In the genomic region with DNA sequence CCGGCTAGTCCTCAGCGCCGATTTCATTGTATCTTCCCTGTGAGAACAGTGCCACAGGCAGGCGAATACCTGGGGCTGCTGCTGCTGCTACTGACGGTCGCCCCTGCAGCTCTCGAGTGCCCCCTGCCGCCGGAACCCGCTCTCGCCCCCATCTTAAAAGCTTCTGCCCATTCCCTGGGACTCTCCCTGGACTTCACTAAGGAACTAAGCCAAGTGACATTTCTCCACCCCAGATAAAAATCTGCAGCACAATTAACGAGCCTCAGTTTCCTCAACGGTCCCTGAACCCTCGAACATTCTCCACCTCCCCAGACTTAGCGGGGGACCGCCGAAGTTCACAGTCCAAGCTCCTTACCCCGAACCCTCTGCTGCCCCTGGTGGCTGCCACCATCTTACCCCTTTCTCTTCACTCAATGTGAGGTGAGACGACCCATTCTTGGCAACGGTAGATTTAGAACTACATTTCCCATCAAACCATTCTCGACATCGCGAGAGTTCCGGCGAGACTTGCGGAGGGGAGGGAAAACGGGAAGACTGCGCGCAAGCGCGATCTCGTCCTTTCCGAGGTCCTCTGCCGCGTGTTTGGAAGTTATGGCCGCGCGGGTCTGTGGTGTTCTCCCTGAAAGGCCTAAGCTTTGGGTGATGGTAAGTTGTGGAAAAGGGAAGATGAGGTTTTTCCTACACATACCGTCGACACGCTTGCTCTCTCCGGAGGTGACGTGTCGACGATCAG, we compare ENCODE assay signal across 8 mouse cellular contexts. TPM values are rescaled to one million over a fixed set of nuclear protein-coding genes. Genes with fewer than 3 reads are reported as not detected.
DNase-seq lines count a peak whose midpoint lies in the region; ATAC-seq and TF ChIP-seq lines count a peak whose summit lies in the region.

No protein-coding gene starts in this region.

- peaks cover 4% of the 10 kb centered on the region; the same call in 1 of the 2 replicates for H3K79me2 ChIP-seq in liver, adult 2 months (ENCODE audit: control insufficient read depth, insufficient read depth, low read length)
- H3K79me2 ChIP-seq in myocyte (ENCODE audit: control insufficient read depth, insufficient read depth), result peaks cover 46% of the 10 kb centered on the region

- peak overlapping the region; percentile 91 for H3K4me3 ChIP-seq in heart, embryonic 11.5 days (ENCODE audit: low read depth, low read length)
- H3K4me3 ChIP-seq in kidney, embryonic 16.5 days (ENCODE audit: low read length), result peak overlapping the region; percentile 95
- H3K4me3 ChIP-seq in liver, adult 2 months (ENCODE audit: insufficient read depth, low read depth, low read length), result peak overlapping the region; percentile 65
- H3K4me3 ChIP-seq in myocyte, result peak overlapping the region; percentile 97

- peak; percentile 90 for TF ChIP-seq CTCF in liver, adult 2 months (IDR thresholded peaks at IDR 0.05; ENCODE audit: low read depth, low read length)

- H3K36me3 ChIP-seq in heart, embryonic 11.5 days (ENCODE audit: control insufficient read depth, insufficient read depth, low read length), result peaks cover 14% of the 10 kb centered on the region
- H3K36me3 ChIP-seq in kidney, embryonic 16.5 days (ENCODE audit: insufficient read depth, low read length), result peaks cover 31% of the 10 kb centered on the region
- H3K36me3 ChIP-seq in liver, adult 2 months (ENCODE audit: control insufficient read depth, insufficient read depth, low read length), result peaks cover 33% of the 10 kb centered on the region
- peaks cover 26% of the 10 kb centered on the region for H3K36me3 ChIP-seq in myocyte (ENCODE audit: control insufficient read depth, insufficient read depth)
- H3K36me3 ChIP-seq in splenic B cell, adult 2 months (ENCODE audit: control insufficient read depth, insufficient read depth, low read length, poor library complexity, severe bottlenecking), result peaks cover 3% of the 10 kb centered on the region

- peak; percentile 96 to 97 for DNase-seq in B cell, adult 2 months
- DNase-seq in brain, adult 2 months (ENCODE audit: low read depth, low spot score), result peak; percentile 98
- peak; percentile 97 for DNase-seq in liver, adult 2 months (ENCODE audit: extremely low read depth, low read depth, low spot score)
- DNase-seq in splenic B cell, adult 2 months (ENCODE audit: low read depth, low spot score), result peak; percentile 99

- no peaks in the 10 kb centered on the region for H3K9me3 ChIP-seq in heart, embryonic 11.5 days (replicated peaks; ENCODE audit: control insufficient read depth, low read length)
- H3K9me3 ChIP-seq in kidney, embryonic 16.5 days (ENCODE audit: low read length), result no peaks in the 10 kb centered on the region

- H3K9ac ChIP-seq in heart, embryonic 11.5 days (ENCODE audit: low read depth, low read length), result peak overlapping the region; percentile 94
- peak overlapping the region; percentile 96 for H3K9ac ChIP-seq in kidney, embryonic 16.5 days (replicated peaks; ENCODE audit: low read length)
- peak overlapping the region; percentile 80 for H3K9ac ChIP-seq in liver, adult 2 months (ENCODE audit: low read depth, low read length)

- peak; percentile 78 for TF ChIP-seq POLR2A in liver, adult 2 months (IDR thresholded peaks at IDR 0.05; ENCODE audit: extremely low read depth, insufficient read depth, low read length)
- TF ChIP-seq POLR2A in myocyte (IDR thresholded peaks at IDR 0.05; ENCODE audit: insufficient read length, low read depth), result peak; percentile 87

- ATAC-seq in erythroblast, adult 5-6 weeks (replicated peaks; ENCODE audit: low FRiP score, poor library complexity, severe bottlenecking), result peak; percentile 93
- peak; percentile 76 for ATAC-seq in heart, embryonic 11.5 days (replicated peaks; ENCODE audit: insufficient number of reproducible peaks, low FRiP score, low TSS enrichment)
- peak; percentile 80 for ATAC-seq in kidney, embryonic 16.5 days (ENCODE audit: low FRiP score, low TSS enrichment)

- H3K27me3 ChIP-seq in heart, embryonic 11.5 days (ENCODE audit: control insufficient read depth, insufficient read depth, low read length), result no peaks in the 10 kb centered on the region
- H3K27me3 ChIP-seq in kidney, embryonic 16.5 days (ENCODE audit: insufficient read depth, low read length), result no peaks in the 10 kb centered on the region; the same call in 1 of the 2 replicates
- H3K27me3 ChIP-seq in liver, adult 2 months (ENCODE audit: control insufficient read depth, insufficient read depth, low read length), result no peaks in the 10 kb centered on the region
- no peaks in the 10 kb centered on the region for H3K27me3 ChIP-seq in myocyte (ENCODE audit: control insufficient read depth, insufficient read depth, insufficient read length)
- H3K27me3 ChIP-seq in splenic B cell, adult 2 months (ENCODE audit: control insufficient read depth, insufficient read depth, low read length, poor library complexity, severe bottlenecking), result no peaks in the 10 kb centered on the region

- peak overlapping the region; percentile 13 for H3ac ChIP-seq in myocyte (ENCODE audit: control insufficient read depth, insufficient read length)

- peak overlapping the region; percentile 91 for H3K4me2 ChIP-seq in heart, embryonic 11.5 days
- peak overlapping the region; percentile 85 for H3K4me2 ChIP-seq in kidney, embryonic 16.5 days (replicated peaks; ENCODE audit: low read depth, low read length)
- peak overlapping the region; percentile 87 for H3K4me2 ChIP-seq in myocyte (ENCODE audit: low read depth)

- peak overlapping the region; percentile 65 for H3K27ac ChIP-seq in heart, embryonic 11.5 days (ENCODE audit: low read depth, low read length)
- peak overlapping the region; percentile 61 for H3K27ac ChIP-seq in kidney, embryonic 16.5 days (ENCODE audit: low read length)
- peak overlapping the region; percentile 51 for H3K27ac ChIP-seq in liver, adult 2 months (replicated peaks; ENCODE audit: insufficient read depth, low read depth, low read length)

- peaks cover 19% of the 10 kb centered on the region for H3K4me1 ChIP-seq in heart, embryonic 11.5 days (ENCODE audit: control insufficient read depth, insufficient read depth, low read length)
- H3K4me1 ChIP-seq in kidney, embryonic 16.5 days (ENCODE audit: insufficient read depth, low read length), result peaks cover 31% of the 10 kb centered on the region
- H3K4me1 ChIP-seq in liver, adult 2 months (ENCODE audit: control insufficient read depth, insufficient read depth, low read length), result peaks cover 4% of the 10 kb centered on the region

- 1% methylated on average over 45 of the region's 45 CpGs for WGBS in heart, embryonic 11.5 days (ENCODE audit: insufficient replicate concordance)
- WGBS in kidney, embryonic 16.5 days, result 1% methylated on average over 45 of the region's 45 CpGs
- WGBS in liver, adult 2 months, result under 1% methylated on average over 45 of the region's 45 CpGs

TF ChIP-seq in myocyte, 11 proteins besides CTCF, POLR2A, EP300 and RAD21:
- TF ChIP-seq E2F4 (IDR thresholded peaks at IDR 0.05; ENCODE audit: insufficient read depth) (no peak), POLR2AphosphoS2 (IDR thresholded peaks at IDR 0.05; ENCODE audit: insufficient read length, low read depth) (peak; percentile 94)
TF ChIP-seq in myocyte: peak in this region for 1.

RNA-seq across cellular contexts. Expression of gene Cygb, which starts 17.2 kb away (rescaled TPM):
- total RNA-seq in erythroblast, adult 5-6 weeks (2015; ENCODE audit: low replicate concordance), result not detected in 2 replicates
- not detected in 2 replicates for total RNA-seq in erythroblast, adult 5-6 weeks (2017; ENCODE audit: low replicate concordance)
- 1.1 and 1.2 TPM in 2 replicates for polyA plus RNA-seq in heart, embryonic 11.5 days (2014; fragmentation: Nextera tagmentation; extraction: Ambion mirVana)
- 17.0 and 17.5 TPM in 2 replicates for polyA plus RNA-seq in kidney, embryonic 16.5 days (2015; fragmentation: Nextera tagmentation; extraction: Ambion mirVana)
- total RNA-seq in liver, adult 2 months (2014; rRNA removed), result 2.6 and 4.8 TPM in 2 replicates
- polyA plus RNA-seq in liver, adult 2 months (2012; rRNA removed), result 5.6 and 6.1 TPM in 2 replicates
- 0.47 TPM for polyA plus RNA-seq in myocyte (2012; fragmentation: generic; extraction: Trizol)

RNA-seq across cellular contexts. Expression of gene Prcd, which starts 17.9 kb away (rescaled TPM):
- total RNA-seq in erythroblast, adult 5-6 weeks (2015; ENCODE audit: low replicate concordance), result not detected in 2 replicates
- not detected in 2 replicates for total RNA-seq in erythroblast, adult 5-6 weeks (2017; ENCODE audit: low replicate concordance)
- 0.35 and 0.92 TPM in 2 replicates for polyA plus RNA-seq in heart, embryonic 11.5 days (2014; fragmentation: Nextera tagmentation; extraction: Ambion mirVana)
- polyA plus RNA-seq in kidney, embryonic 16.5 days (2015; fragmentation: Nextera tagmentation; extraction: Ambion mirVana), result 1.3 and 1.5 TPM in 2 replicates
- total RNA-seq in liver, adult 2 months (2014; rRNA removed), result 0.27 TPM in 1 of 2 replicates, not detected in the other
- polyA plus RNA-seq in liver, adult 2 months (2012; rRNA removed), result not detected in 2 replicates
- polyA plus RNA-seq in myocyte (2012; fragmentation: generic; extraction: Trizol), result 0.74 TPM

RNA-seq across cellular contexts. Expression of gene Rhbdf2, which starts 44.5 kb away (rescaled TPM):
- 2.3 and 5.0 TPM in 2 replicates for total RNA-seq in erythroblast, adult 5-6 weeks (2015; ENCODE audit: low replicate concordance)
- 2.8 and 3.2 TPM in 2 replicates for total RNA-seq in erythroblast, adult 5-6 weeks (2017; ENCODE audit: low replicate concordance)
- 5.0 and 6.0 TPM in 2 replicates for polyA plus RNA-seq in heart, embryonic 11.5 days (2014; fragmentation: Nextera tagmentation; extraction: Ambion mirVana)
- polyA plus RNA-seq in kidney, embryonic 16.5 days (2015; fragmentation: Nextera tagmentation; extraction: Ambion mirVana), result 11.4 and 12.8 TPM in 2 replicates
- 3.1 and 4.1 TPM in 2 replicates for total RNA-seq in liver, adult 2 months (2014; rRNA removed)
- polyA plus RNA-seq in liver, adult 2 months (2012; rRNA removed), result 15.0 and 17.8 TPM in 2 replicates
- polyA plus RNA-seq in myocyte (2012; fragmentation: generic; extraction: Trizol), result 16.2 TPM

Comparison
In these comparisons a context has a peak if more than half of its experiments do, and no peak if none do; other contexts are left out.
1. Peak in every context shown above with its lines: DNase-seq, ATAC-seq, H3K4me3 ChIP-seq and H3K27ac ChIP-seq.